Mouse (Mus musculus) forebrain, embryonic 13.5 days (tissue): ENCODE measurements around the gene Olfr689. TPM values are rescaled to one million over a fixed set of nuclear protein-coding genes. Genes with fewer than 3 reads are reported as not detected.
A peak's percentile ranks its signal among the peaks of the same experiment; 100 is the strongest.
"Not testable (repeated sequence)": the region's sequence is repeated elsewhere in the genome, so short reads cannot be mapped to it uniquely, and the experiment has no call there.

Experiments
- ATAC-seq: fragments of 200-750 bp; cut with Nextera tagmentation; 2 replicates; pipeline ENCODE4 v1.8.0; 2017
- H3K27ac ChIP-seq: fragments of 300-500 bp; sonication (generic); 2 replicates; pipeline ENCODE4 v1.5.1; 2015; ENCODE audit warnings: inconsistent platforms, mild to moderate bottlenecking, moderate library complexity
- H3K27me3 ChIP-seq: fragments of 300-500 bp; sonication (generic); 2 replicates; pipeline ENCODE4 v1.6.1; 2015; ENCODE audit warnings: mild to moderate bottlenecking, inconsistent platforms
- H3K36me3 ChIP-seq: fragments of 300-500 bp; sonication (generic); 2 replicates; pipeline ENCODE4 v1.6.1; 2015; ENCODE audit warnings: mild to moderate bottlenecking, inconsistent platforms; ENCODE audit not compliant: poor library complexity, severe bottlenecking
- H3K4me1 ChIP-seq: fragments of 300-500 bp; sonication (generic); 2 replicates; pipeline ENCODE4 v1.6.1; 2015; ENCODE audit warnings: inconsistent platforms
- H3K4me2 ChIP-seq: fragments of 300-500 bp; sonication (generic); 2 replicates; pipeline ENCODE4 v1.6.1; 2015; ENCODE audit warnings: inconsistent platforms, mild to moderate bottlenecking, moderate library complexity
- H3K4me3 ChIP-seq: fragments of 300-500 bp; sonication (generic); 2 replicates; pipeline ENCODE4 v1.5.1; 2015; ENCODE audit warnings: mild to moderate bottlenecking, inconsistent platforms
- H3K9ac ChIP-seq: fragments of 300-500 bp; sonication (generic); 2 replicates; pipeline ENCODE4 v1.6.1; 2015; ENCODE audit warnings: mild to moderate bottlenecking, inconsistent platforms
- H3K9me3 ChIP-seq: fragments of 300-500 bp; sonication (generic); replicated peaks from 2 replicates; pipeline ENCODE4 v1.6.1; 2016; ENCODE audit warnings: inconsistent platforms
- WGBS: fragments of 180-500 bp; shearing (Covaris S2); methylation state at CpG from one replicate; pipeline ENCODE4 v1.1.7; 2015; 5-methylcytosine and 5-hydroxymethylcytosine counted together
- polyA plus RNA-seq: library from polyadenylated mRNA; unstranded; fragments of >200 nt; fragmentation: Nextera tagmentation; extraction: Ambion mirVana; gene quantifications from 2 replicates; pipeline ENCODE4 v1.2.1, GENCODE M21; 2015

The Olfr689 gene
- not detected in 2 replicates for polyA plus RNA-seq

DNA sequence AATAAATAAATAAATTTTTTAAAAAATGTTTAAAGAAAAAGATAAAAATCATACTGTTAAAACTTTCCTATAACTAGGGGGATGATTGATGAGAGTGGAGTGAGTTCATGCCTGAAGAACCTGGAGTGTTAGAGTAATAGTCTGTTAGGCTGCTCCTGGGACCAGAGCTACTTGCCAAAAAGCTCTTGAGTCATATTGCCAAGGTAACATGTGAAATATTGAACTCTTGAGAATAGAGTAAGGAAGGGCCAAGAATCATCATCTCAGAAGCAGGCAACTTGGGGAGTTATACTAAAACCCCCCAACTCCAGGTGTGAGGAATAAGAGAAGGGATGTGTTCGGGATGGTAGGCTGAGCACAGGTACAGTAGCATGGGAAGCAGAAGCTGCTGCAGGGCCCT is at the start of gene Olfr689:
TSS of gene Olfr689 (plus strand) at position 301 of the 400 bp plus-strand sequence.
- no peaks in the 10 kb centered on the region for H3K36me3 ChIP-seq
- no peak for ATAC-seq
- 95% methylated on average over 1 of the region's 1 CpGs for WGBS
- H3K27me3 ChIP-seq = no peaks in the 10 kb centered on the region
- no peak within 1 kb of the TSS for H3K27ac ChIP-seq
- no peak within 1 kb of the TSS for H3K9ac ChIP-seq
- no peak within 1 kb of the TSS for H3K4me3 ChIP-seq
- H3K4me2 ChIP-seq = no peak within 1 kb of the TSS
- no peaks in the 10 kb centered on the region for H3K9me3 ChIP-seq
- H3K4me1 ChIP-seq = no peaks in the 10 kb centered on the region

- no peaks in the 10 kb centered on the region for H3K4me1 ChIP-seq
- peak; percentile 51 for ATAC-seq
Observed at GRCm38 (mm10) chr7:105272426-105272825, 38.5 kb upstream of the Olfr689 start.

GRCm38 (mm10) chr7:105287795-105288194 is 23.2 kb upstream of the Olfr689 start, which contains the start of gene Olfr688:
TSS of gene Olfr688 (plus strand) at chr7:105288095.
- Histone ChIP-seq H3K4me1 (no peaks in the 10 kb centered on the region), H3K4me3 (no peak within 1 kb of the TSS), H3K27me3 (no peaks in the 10 kb centered on the region), H3K9ac (no peak within 1 kb of the TSS), H3K36me3 (no peaks in the 10 kb centered on the region), H3K27ac (no peak within 1 kb of the TSS), H3K4me2 (no peak within 1 kb of the TSS), H3K9me3 (no peaks in the 10 kb centered on the region)
- WGBS = 78% methylated on average over 6 of the region's 6 CpGs
- no peak for ATAC-seq

More at GRCm38 (mm10) chr7:105272426-105272825, 38.5 kb upstream of the Olfr689 start:
- H3K4me2 ChIP-seq = no peak overlapping the region
- H3K36me3 ChIP-seq = no peaks in the 10 kb centered on the region
- H3K4me3 ChIP-seq = no peak overlapping the region
- H3K9ac ChIP-seq = no peak overlapping the region
- no peaks in the 10 kb centered on the region for H3K27me3 ChIP-seq
- 71% methylated on average over 7 of the region's 7 CpGs for WGBS
- no peak overlapping the region for H3K27ac ChIP-seq
- H3K9me3 ChIP-seq = no peaks in the 10 kb centered on the region

- Histone ChIP-seq H3K27me3 (no peaks in the 10 kb centered on the region), H3K36me3 (no peaks in the 10 kb centered on the region), H3K9me3 (no peaks in the 10 kb centered on the region), H3K27ac (no peak overlapping the region), H3K9ac (no peak overlapping the region), H3K4me3 (no peak overlapping the region), H3K4me2 (no peak overlapping the region), H3K4me1 (no peaks in the 10 kb centered on the region)
- no peak for ATAC-seq
Observed at GRCm38 (mm10) chr7:105290051-105290450, 20.9 kb upstream of the Olfr689 start.

GRCm38 (mm10) chr7:105325302-105325701 is 14.3 kb downstream of the Olfr689 start:
- no peak overlapping the region for H3K9ac ChIP-seq
- no peaks in the 10 kb centered on the region for H3K27me3 ChIP-seq
- 75% methylated on average over 2 of the region's 2 CpGs for WGBS
- no peak for ATAC-seq
- H3K36me3 ChIP-seq = no peaks in the 10 kb centered on the region
- no peak overlapping the region for H3K27ac ChIP-seq
- H3K4me3 ChIP-seq = no peak overlapping the region
- no peak overlapping the region for H3K4me2 ChIP-seq
- no peaks in the 10 kb centered on the region for H3K4me1 ChIP-seq
- no peaks in the 10 kb centered on the region for H3K9me3 ChIP-seq

- no peaks in the 10 kb centered on the region for H3K27me3 ChIP-seq
- ATAC-seq = no peak
- no peak within 1 kb of the TSS for H3K4me2 ChIP-seq
- no peak within 1 kb of the TSS for H3K27ac ChIP-seq
- H3K9me3 ChIP-seq = no peaks in the 10 kb centered on the region
- no peaks in the 10 kb centered on the region for H3K36me3 ChIP-seq
- H3K9ac ChIP-seq = no peak within 1 kb of the TSS
- WGBS = 82% methylated on average over 1 of the region's 1 CpGs
- no peak within 1 kb of the TSS for H3K4me3 ChIP-seq
- H3K4me1 ChIP-seq = no peaks in the 10 kb centered on the region
Observed at GRCm38 (mm10) chr7:105334004-105334403, 23.0 kb downstream of the Olfr689 start, which contains the start of gene Olfr690. TSS of gene Olfr690 (minus strand) at chr7:105334104.

DNA sequence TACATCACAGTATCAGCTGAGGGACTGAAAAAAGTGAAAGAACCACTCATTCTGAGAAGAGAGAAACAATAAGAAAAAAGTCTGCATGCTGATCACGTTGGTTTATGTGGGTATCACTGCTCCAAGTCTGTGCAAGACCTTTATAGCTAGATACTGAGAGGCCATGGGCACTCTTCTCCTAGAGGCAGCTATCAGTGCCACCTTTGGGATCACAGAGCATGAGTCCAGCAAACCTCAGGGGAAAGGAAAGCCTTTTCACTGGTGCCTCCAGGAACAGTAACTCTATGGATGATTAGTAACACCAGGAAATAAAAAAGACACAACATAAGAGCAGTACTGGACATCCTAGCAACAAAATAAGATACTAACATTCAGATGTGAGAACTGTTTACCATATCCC is 31.2 kb downstream of the Olfr689 start, which contains the start of gene Olfr691:
TSS of gene Olfr691 (minus strand) at position 101 of the 400 bp plus-strand sequence.
- WGBS = 64% methylated on average over 1 of the region's 1 CpGs
- Histone ChIP-seq H3K4me1 (no peaks in the 10 kb centered on the region), H3K27me3 (no peaks in the 10 kb centered on the region), H3K9ac (no peak within 1 kb of the TSS), H3K4me3 (no peak within 1 kb of the TSS), H3K27ac (no peak within 1 kb of the TSS), H3K4me2 (no peak within 1 kb of the TSS), H3K9me3 (no peaks in the 10 kb centered on the region), H3K36me3 (no peaks in the 10 kb centered on the region)
- ATAC-seq = no peak

- no peak overlapping the region for H3K27ac ChIP-seq
- H3K4me1 ChIP-seq = no peaks in the 10 kb centered on the region
- no peaks in the 10 kb centered on the region for H3K9me3 ChIP-seq
- ATAC-seq = no peak
- no peaks in the 10 kb centered on the region for H3K36me3 ChIP-seq
- WGBS = 79% methylated on average over 2 of the region's 2 CpGs
- H3K4me2 ChIP-seq = no peak overlapping the region
- no peak overlapping the region for H3K9ac ChIP-seq
- H3K4me3 ChIP-seq = no peak overlapping the region
- H3K27me3 ChIP-seq = no peaks in the 10 kb centered on the region
Observed at GRCm38 (mm10) chr7:105342752-105343151, 31.8 kb downstream of the Olfr689 start.

DNA sequence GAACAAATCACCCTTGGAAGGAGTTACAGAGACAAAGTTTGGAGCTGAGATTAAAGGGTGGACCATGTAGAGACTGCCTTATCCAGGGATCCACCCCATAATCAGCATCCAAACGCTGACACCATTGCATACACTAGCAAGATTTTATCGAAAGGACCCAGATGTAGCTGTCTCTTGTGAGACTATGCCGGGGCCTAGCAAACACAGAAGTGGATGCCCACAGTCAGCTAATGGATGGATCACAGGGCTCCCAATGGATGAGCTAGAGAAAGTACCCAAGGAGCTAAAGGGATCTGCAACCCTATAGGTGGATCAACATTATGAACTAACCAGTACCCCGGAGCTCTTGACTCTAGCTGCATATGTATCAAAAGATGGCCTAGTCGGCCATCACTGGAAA is 45.1 kb downstream of the Olfr689 start:
- not testable (repeated sequence) for H3K4me1 ChIP-seq, H3K4me3 ChIP-seq, H3K27me3 ChIP-seq, H3K36me3 ChIP-seq, H3K9ac ChIP-seq, ATAC-seq, H3K4me2 ChIP-seq, H3K27ac ChIP-seq, H3K9me3 ChIP-seq
- WGBS = no CpG with 5 or more reads among the region's 5 CpGs

DNA sequence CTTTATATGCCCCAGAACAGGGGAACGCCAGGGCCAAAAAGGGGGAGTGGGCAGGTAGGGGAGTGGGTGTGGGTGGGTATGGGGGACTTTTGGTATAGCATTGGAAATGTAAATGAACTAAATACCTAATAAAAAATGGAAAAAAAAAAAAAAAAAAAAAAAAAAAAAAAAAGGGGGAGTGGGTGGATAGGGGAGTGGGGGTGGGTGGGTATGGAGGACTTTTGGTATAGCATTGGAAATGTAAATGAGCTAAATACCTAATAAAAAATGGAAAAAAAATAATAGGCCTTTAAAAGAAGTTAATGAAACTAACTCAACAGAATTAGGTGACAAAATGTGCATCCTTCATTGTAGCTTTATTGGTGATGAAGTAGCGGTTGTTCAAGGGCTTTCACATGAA is 45.5 kb downstream of the Olfr689 start:
- not testable (repeated sequence) for H3K4me3 ChIP-seq, H3K9ac ChIP-seq, H3K36me3 ChIP-seq, ATAC-seq, H3K4me2 ChIP-seq, H3K9me3 ChIP-seq, H3K27ac ChIP-seq, H3K4me1 ChIP-seq, H3K27me3 ChIP-seq
- whole genome bisulfite sequencing = 90% methylated on average over 1 of the region's 2 CpGs

DNA sequence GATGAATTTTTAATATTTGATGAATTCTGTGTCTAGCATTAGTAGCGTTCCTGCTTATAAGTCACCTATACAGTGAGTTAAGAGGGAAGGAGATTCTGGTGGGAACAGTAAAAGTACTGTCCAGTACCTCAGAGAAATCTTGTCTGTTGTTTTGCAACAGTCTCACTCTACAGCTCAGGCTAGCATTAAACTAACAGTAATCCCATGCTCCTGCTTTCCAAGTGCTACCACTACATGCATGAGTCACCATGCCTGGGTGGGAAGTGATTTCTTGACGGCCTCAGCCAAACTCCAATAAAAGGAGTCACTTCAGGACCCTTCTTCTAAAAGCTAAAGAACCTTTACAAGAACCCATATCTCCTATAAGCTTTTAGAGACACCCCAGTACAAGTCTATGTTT is 50.7 kb downstream of the Olfr689 start:
- no peak overlapping the region for H3K27ac ChIP-seq
- ATAC-seq = no peak
- H3K4me2 ChIP-seq = no peak overlapping the region
- H3K9me3 ChIP-seq = no peaks in the 10 kb centered on the region
- WGBS = 77% methylated on average over 2 of the region's 2 CpGs
- no peaks in the 10 kb centered on the region for H3K36me3 ChIP-seq
- H3K4me3 ChIP-seq = no peak overlapping the region
- H3K9ac ChIP-seq = no peak overlapping the region
- H3K27me3 ChIP-seq = no peaks in the 10 kb centered on the region
- no peaks in the 10 kb centered on the region for H3K4me1 ChIP-seq

GRCm38 (mm10) chr7:105367268-105367667 is 56.3 kb downstream of the Olfr689 start:
- Histone ChIP-seq H3K27me3 (no peaks in the 10 kb centered on the region), H3K4me3 (no peak overlapping the region), H3K27ac (no peak overlapping the region), H3K4me2 (no peak overlapping the region), H3K9ac (no peak overlapping the region), H3K4me1 (no peaks in the 10 kb centered on the region), H3K36me3 (0 out of 2 replicates have a peak, but pooled peaks cover 4% of the 10 kb centered on the region), H3K9me3 (no peaks in the 10 kb centered on the region)
- 90% methylated on average over 5 of the region's 5 CpGs for WGBS
- no peak for ATAC-seq

GRCm38 (mm10) chr7:105367930-105368329 is 57.0 kb downstream of the Olfr689 start, which contains the start of gene Olfr692:
TSS of gene Olfr692 (plus strand) at chr7:105368230.
- 93% methylated on average over 1 of the region's 1 CpGs for WGBS

More at GRCm38 (mm10) chr7:105367930-105368329, 57.0 kb downstream of the Olfr689 start, which contains the start of gene Olfr692:
- Histone ChIP-seq H3K4me2 (no peak within 1 kb of the TSS), H3K36me3 (0 out of 2 replicates have a peak, but pooled peaks cover 4% of the 10 kb centered on the region), H3K4me1 (no peaks in the 10 kb centered on the region), H3K27ac (no peak within 1 kb of the TSS), H3K4me3 (no peak within 1 kb of the TSS), H3K9me3 (no peaks in the 10 kb centered on the region), H3K9ac (no peak within 1 kb of the TSS), H3K27me3 (no peaks in the 10 kb centered on the region)
- ATAC-seq = no peak
